Mouse (Mus musculus) G1E (cell line): ENCODE measurements around the gene 4930426L09Rik.

ENCODE experiments used
- CTCF ChIP-seq: IDR thresholded peaks from 2 replicates; pipeline ENCODE4 v1.5.1; 2012; ENCODE audit warnings: low read depth, low read length, inconsistent platforms, mixed read lengths
- GATA1 ChIP-seq: IDR thresholded peaks from 2 replicates; pipeline ENCODE4 v1.6.1; 2012; ENCODE audit warnings: borderline replicate concordance, low read length, inconsistent platforms, mixed read lengths
- POLR2AphosphoS5 ChIP-seq: IDR thresholded peaks from 2 replicates; pipeline ENCODE4 v1.6.1; 2012; ENCODE audit warnings: low read depth, low read length, inconsistent platforms; ENCODE audit not compliant: insufficient replicate concordance
- TAL1 ChIP-seq: conservative IDR thresholded peaks from 2 replicates; pipeline ENCODE4 v1.6.1; 2012; ENCODE audit warnings: low read depth, low read length, inconsistent platforms, mixed read lengths

DNA sequence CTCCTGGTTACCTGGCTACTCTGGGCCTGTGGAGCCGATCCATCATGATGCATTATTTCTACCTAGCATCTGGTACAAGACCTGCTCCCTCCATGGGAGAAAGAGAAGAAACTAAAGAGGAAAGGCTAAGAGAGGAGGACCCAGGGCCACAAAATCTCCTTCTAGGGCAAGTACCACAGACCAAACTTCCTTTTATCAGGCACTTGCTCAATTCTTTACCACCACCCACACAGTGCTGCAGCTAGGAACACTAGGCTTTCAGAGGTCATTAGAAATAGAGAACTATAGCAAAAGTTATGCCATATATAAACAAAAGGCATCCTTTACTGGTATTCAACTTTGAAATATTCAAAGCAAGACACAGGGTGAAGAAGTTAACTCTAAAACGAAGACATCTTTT, 22.0 kb upstream of the 4930426L09Rik start:
- TF ChIP-seq CTCF (no peak), GATA1 (no peak), TAL1 (no peak), POLR2AphosphoS5 (no peak)
